8 mouse cellular contexts compared by ENCODE assay signal in genomic region chr14:19706997-19707396, GRCm38 (mm10). TPM values are rescaled to one million over a fixed set of nuclear protein-coding genes. Genes with fewer than 3 reads are reported as not detected.
DNase-seq lines count a peak whose midpoint lies in the region; ATAC-seq lines count a peak whose summit lies in the region.

No protein-coding gene starts in this region.

- 71% methylated on average over 2 of the region's 2 CpGs for whole genome bisulfite sequencing in forebrain, embryonic 16.5 days
- WGBS in forebrain, embryonic 14.5 days, result 65% methylated on average over 2 of the region's 2 CpGs
- WGBS in kidney, embryonic 16.5 days, result 46% methylated on average over 2 of the region's 2 CpGs
- 15% methylated on average over 2 of the region's 2 CpGs for WGBS in limb, embryonic 12.5 days

- no peaks in the 10 kb centered on the region for H3K27me3 ChIP-seq in forebrain, embryonic 16.5 days (replicated peaks; ENCODE audit: control insufficient read depth, insufficient read depth, low read length)
- H3K27me3 ChIP-seq in forebrain, embryonic 14.5 days (replicated peaks; ENCODE audit: control insufficient read depth, insufficient read depth, low read length), result no peaks in the 10 kb centered on the region
- H3K27me3 ChIP-seq in kidney, embryonic 16.5 days (ENCODE audit: insufficient read depth, low read length), result no peaks in the 10 kb centered on the region
- 0 out of 2 replicates have a peak, but pooled peaks cover 3% of the 10 kb centered on the region for H3K27me3 ChIP-seq in limb, embryonic 12.5 days

- H3K4me1 ChIP-seq in forebrain, embryonic 16.5 days (replicated peaks; ENCODE audit: control insufficient read depth, insufficient read depth, low read length), result 0 out of 2 replicates have a peak, but pooled peaks cover 8% of the 10 kb centered on the region
- peaks cover 8% of the 10 kb centered on the region for H3K4me1 ChIP-seq in forebrain, embryonic 14.5 days (ENCODE audit: control insufficient read depth, insufficient read depth, low read length)
- peaks cover 27% of the 10 kb centered on the region for H3K4me1 ChIP-seq in kidney, embryonic 16.5 days (ENCODE audit: insufficient read depth, low read length)
- peaks cover 17% of the 10 kb centered on the region for H3K4me1 ChIP-seq in limb, embryonic 12.5 days (replicated peaks)

- no peak overlapping the region for H3K9ac ChIP-seq in forebrain, embryonic 16.5 days (replicated peaks; ENCODE audit: low read depth, low read length)
- H3K9ac ChIP-seq in forebrain, embryonic 14.5 days (ENCODE audit: low read length), result no peak overlapping the region
- H3K9ac ChIP-seq in kidney, embryonic 16.5 days (replicated peaks; ENCODE audit: low read length), result no peak overlapping the region
- H3K9ac ChIP-seq in limb, embryonic 12.5 days (replicated peaks), result no peak overlapping the region

- H3K27ac ChIP-seq in forebrain, embryonic 16.5 days (ENCODE audit: low read length), result no peak overlapping the region
- no peak overlapping the region for H3K27ac ChIP-seq in forebrain, embryonic 14.5 days (ENCODE audit: low read depth, low read length)
- peak overlapping the region; percentile 43; the same call in 1 of the 2 replicates for H3K27ac ChIP-seq in kidney, embryonic 16.5 days (ENCODE audit: low read length)
- H3K27ac ChIP-seq in limb, embryonic 12.5 days, result 0 out of 2 replicates have a peak overlapping the region, but pooled peaks have one; percentile 30

- H3K4me3 ChIP-seq in forebrain, embryonic 16.5 days (replicated peaks; ENCODE audit: low read length), result no peak overlapping the region
- no peak overlapping the region for H3K4me3 ChIP-seq in forebrain, embryonic 14.5 days (ENCODE audit: low read depth, low read length)
- H3K4me3 ChIP-seq in kidney, embryonic 16.5 days (ENCODE audit: low read length), result no peak overlapping the region
- H3K4me3 ChIP-seq in limb, embryonic 12.5 days (replicated peaks), result no peak overlapping the region

- no peak for DNase-seq in forebrain, embryonic 14.5 days (ENCODE audit: low spot score)
- no peak for DNase-seq in kidney, postnatal 25 days
- peak; percentile 48 for DNase-seq in NIH3T3 (ENCODE audit: low read depth)
- no peak for DNase-seq in retina, embryonic 14.5 days (ENCODE audit: low spot score)
- DNase-seq in right cerebral cortex, postnatal 4 days, result no peak

- no peaks in the 10 kb centered on the region for H3K9me3 ChIP-seq in forebrain, embryonic 16.5 days (ENCODE audit: control insufficient read depth, low read length)
- H3K9me3 ChIP-seq in forebrain, embryonic 14.5 days (replicated peaks; ENCODE audit: control insufficient read depth, low read length), result no peaks in the 10 kb centered on the region
- no peaks in the 10 kb centered on the region for H3K9me3 ChIP-seq in kidney, embryonic 16.5 days (ENCODE audit: low read length)
- H3K9me3 ChIP-seq in limb, embryonic 12.5 days, result no peaks in the 10 kb centered on the region

- no peaks in the 10 kb centered on the region for H3K36me3 ChIP-seq in forebrain, embryonic 16.5 days (ENCODE audit: control insufficient read depth, insufficient read depth)
- no peaks in the 10 kb centered on the region for H3K36me3 ChIP-seq in forebrain, embryonic 14.5 days (ENCODE audit: control insufficient read depth, insufficient read depth, low read length)
- no peaks in the 10 kb centered on the region for H3K36me3 ChIP-seq in kidney, embryonic 16.5 days (ENCODE audit: insufficient read depth, low read length)
- H3K36me3 ChIP-seq in limb, embryonic 12.5 days, result no peaks in the 10 kb centered on the region

- peak; percentile 18; the same call in 1 of the 2 replicates for ATAC-seq in forebrain, embryonic 16.5 days
- no peak for ATAC-seq in forebrain, embryonic 14.5 days
- ATAC-seq in kidney, embryonic 16.5 days (ENCODE audit: low FRiP score, low TSS enrichment), result peak; percentile 20; the same call in 1 of the 2 replicates
- ATAC-seq in limb, embryonic 12.5 days (ENCODE audit: insufficient number of reproducible peaks, insufficient read depth, low FRiP score, low TSS enrichment, low read depth), result peak; percentile 56

- no peak overlapping the region for H3K4me2 ChIP-seq in forebrain, embryonic 16.5 days (ENCODE audit: low read length)
- H3K4me2 ChIP-seq in forebrain, embryonic 14.5 days (ENCODE audit: low read length), result no peak overlapping the region
- no peak overlapping the region for H3K4me2 ChIP-seq in kidney, embryonic 16.5 days (replicated peaks; ENCODE audit: low read depth, low read length)
- no peak overlapping the region; the same call in 1 of the 2 replicates for H3K4me2 ChIP-seq in limb, embryonic 12.5 days

RNA-seq across cellular contexts. Expression of gene Nid2, which starts 44.1 kb away (rescaled TPM):
- 28.4 and 39.7 TPM in 2 replicates for polyA plus RNA-seq in forebrain, embryonic 16.5 days (2015; fragmentation: Nextera tagmentation; extraction: Ambion mirVana)
- polyA plus RNA-seq in forebrain, embryonic 14.5 days (2014; fragmentation: Nextera tagmentation; extraction: Ambion mirVana), result 30.9 and 37.4 TPM in 2 replicates
- 147 and 148 TPM in 2 replicates for polyA plus RNA-seq in kidney, embryonic 16.5 days (2015; fragmentation: Nextera tagmentation; extraction: Ambion mirVana)
- polyA plus RNA-seq in limb, embryonic 12.5 days (2016; fragmentation: Nextera tagmentation; extraction: Ambion mirVana), result 87.1 and 96.4 TPM in 2 replicates

Comparison
In these comparisons a context has a peak if more than half of its experiments do, and no peak if none do; other contexts are left out.
1. H3K27ac ChIP-seq: peak in kidney, embryonic 16.5 days (single experiment) and limb, embryonic 12.5 days (single experiment); none in forebrain, embryonic 16.5 days (single experiment) and forebrain, embryonic 14.5 days (single experiment).